Mouse (Mus musculus) 416B (cell line): Measurements from ENCODE around the gene Gm10378.
"Not testable (repeated sequence)": the region's sequence is repeated elsewhere in the genome, so short reads cannot be mapped to it uniquely, and the experiment has no call there.

Experiments
- DNase-seq: peaks from one replicate; pipeline ENCODE4 v3.0.0; 2011; ENCODE audit warnings: low read depth

The Gm10378 gene

GRCm38 (mm10) chr14:42655638-42656037 is at the start of gene Gm10378:
TSS of gene Gm10378 (plus strand) at chr14:42655938.
- not testable (repeated sequence) for DNase-seq

DNA sequence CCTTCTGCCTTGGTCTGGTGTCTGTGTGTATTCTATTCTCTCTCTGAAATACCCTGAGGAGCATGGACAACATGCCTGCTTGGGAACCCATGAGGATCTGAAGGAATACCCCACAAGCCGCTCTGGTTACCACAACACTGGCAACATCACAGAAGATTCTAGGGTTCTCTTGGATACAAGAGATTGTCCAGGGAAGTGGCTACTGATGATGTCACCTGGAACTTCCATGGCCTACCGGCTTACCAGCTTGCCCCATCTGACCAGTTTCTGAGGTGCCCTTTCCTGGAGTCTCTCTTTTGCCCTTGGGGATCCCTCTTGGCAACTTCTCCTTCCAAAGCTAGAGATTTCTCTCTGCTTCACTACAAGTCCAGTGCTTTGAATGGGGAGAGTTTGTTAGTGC is 13.9 kb upstream of the Gm10378 start, which contains the start of gene Gm3633:
Gene Gm3633 (minus strand): TSS at position 101 of the 400 bp plus-strand sequence.
- DNase-seq: not testable (repeated sequence)
